Mouse (Mus musculus): ENCODE measurements around the gene Glp2r.

GRCm38 (mm10) chr11:67616557-67617239, 154.3 kb downstream of the Glp2r start:
- TF ChIP-seq POLR2A (IDR thresholded peaks at IDR 0.05; ENCODE audit: borderline replicate concordance, low read depth, low read length) (no peak), CTCF (IDR thresholded peaks at IDR 0.05; ENCODE audit: low read depth, low read length) (no peak)
